Mouse (Mus musculus) forebrain, embryonic 12.5 days (tissue): ENCODE data around the gene Actr2. TPM values are rescaled to one million over a fixed set of nuclear protein-coding genes. Genes with fewer than 3 reads are reported as not detected.
"Not testable (repeated sequence)": the region's sequence is repeated elsewhere in the genome, so short reads cannot be mapped to it uniquely, and the experiment has no call there.

ENCODE experiments used
- ATAC-seq: fragments of 200-750 bp; cut with Nextera tagmentation; 2 replicates; pipeline ENCODE4 v1.8.0; 2017; ENCODE audit warnings: moderate TSS enrichment; ENCODE audit not compliant: low FRiP score
- H3K27ac ChIP-seq: fragments of 300-500 bp; sonication (generic); 2 replicates; pipeline ENCODE4 v1.5.1; 2016; ENCODE audit warnings: mild to moderate bottlenecking
- H3K27me3 ChIP-seq: fragments of 300-500 bp; sonication (generic); 2 replicates; pipeline ENCODE4 v1.6.1; 2016; ENCODE audit warnings: mild to moderate bottlenecking
- H3K36me3 ChIP-seq: fragments of 300-500 bp; sonication (generic); replicated peaks from 2 replicates; pipeline ENCODE4 v1.6.1; 2016; ENCODE audit warnings: mild to moderate bottlenecking
- H3K4me1 ChIP-seq: fragments of 300-500 bp; sonication (generic); 2 replicates; pipeline ENCODE4 v1.6.1; 2016
- H3K4me2 ChIP-seq: fragments of 300-500 bp; sonication (generic); 2 replicates; pipeline ENCODE4 v1.6.1; 2016; ENCODE audit warnings: mild to moderate bottlenecking, moderate library complexity
- H3K4me3 ChIP-seq: fragments of 300-500 bp; sonication (generic); replicated peaks from 2 replicates; pipeline ENCODE4 v1.5.1; 2016; ENCODE audit warnings: mild to moderate bottlenecking
- H3K9ac ChIP-seq: fragments of 300-500 bp; sonication (generic); 2 replicates; pipeline ENCODE4 v1.6.1; 2016; ENCODE audit warnings: mild to moderate bottlenecking
- H3K9me3 ChIP-seq: fragments of 300-500 bp; sonication (generic); 2 replicates; pipeline ENCODE4 v1.6.1; 2016
- WGBS: fragments of 180-500 bp; shearing (Covaris S2); methylation state at CpG from one replicate; pipeline ENCODE4 v1.1.7; 2016; 5-methylcytosine and 5-hydroxymethylcytosine counted together
- polyA plus RNA-seq: library from polyadenylated mRNA; unstranded; fragments of >200 nt; fragmentation: Nextera tagmentation; extraction: Ambion mirVana; gene quantifications from 2 replicates; pipeline ENCODE4 v1.2.1, GENCODE M21; 2016

The Actr2 gene
- polyA plus RNA-seq, 1 experiment from 2014 or later: 137 TPM

DNA sequence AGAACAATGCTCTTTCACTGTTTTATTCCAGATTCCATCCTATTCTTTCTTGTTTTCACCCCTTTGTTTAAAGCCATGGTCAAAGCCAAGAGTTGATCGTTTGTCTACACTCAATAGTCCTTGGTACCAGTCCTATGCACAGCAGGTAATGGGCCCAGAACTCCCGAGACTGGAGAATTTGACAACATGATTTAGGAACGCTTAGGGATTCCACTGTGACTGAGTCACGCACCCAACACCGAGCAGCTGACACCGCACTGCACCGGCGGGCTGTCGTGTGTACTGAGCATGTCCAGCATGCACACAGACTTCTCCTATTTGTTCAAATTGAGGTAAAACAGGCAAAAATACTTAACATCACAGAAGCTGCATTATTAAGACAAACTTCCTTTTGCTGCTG is 49.9 kb downstream of the Actr2 start:
- not testable (repeated sequence) for H3K27me3 ChIP-seq, H3K9ac ChIP-seq, H3K9me3 ChIP-seq, H3K27ac ChIP-seq, H3K4me3 ChIP-seq, H3K4me2 ChIP-seq, ATAC-seq
- H3K36me3 ChIP-seq: peaks cover 54% of the 10 kb centered on the region
- 89% methylated on average over 9 of the region's 9 CpGs for WGBS
- H3K4me1 ChIP-seq: peaks cover 13% of the 10 kb centered on the region

DNA sequence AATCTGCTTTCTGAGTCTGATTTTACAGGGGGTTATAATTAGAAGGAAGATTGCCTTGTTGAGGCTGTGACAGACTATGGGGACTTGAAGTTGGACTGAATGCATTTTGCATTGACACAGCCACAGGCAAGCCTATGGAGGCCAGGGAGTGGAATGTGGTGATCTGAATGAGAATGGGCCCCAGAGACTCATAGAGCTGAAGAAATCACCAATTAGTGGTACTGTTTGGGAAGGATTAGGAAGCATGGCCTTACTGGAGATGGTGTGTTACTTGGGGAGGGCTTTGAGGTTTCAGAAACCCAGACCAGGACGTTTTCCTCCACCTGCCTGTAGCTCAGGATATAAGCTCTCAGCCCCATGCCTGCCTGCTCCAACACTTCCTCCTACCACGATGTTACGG is 53.0 kb downstream of the Actr2 start:
- H3K4me1 ChIP-seq: peaks cover 8% of the 10 kb centered on the region
- H3K27ac ChIP-seq: no peak overlapping the region
- H3K4me2 ChIP-seq: no peak overlapping the region
- H3K4me3 ChIP-seq: no peak overlapping the region
- H3K9ac ChIP-seq: no peak overlapping the region
- 79% methylated on average over 3 of the region's 3 CpGs for WGBS
- H3K36me3 ChIP-seq: peaks cover 53% of the 10 kb centered on the region
- ATAC-seq: no peak
- H3K9me3 ChIP-seq: no peaks in the 10 kb centered on the region
- H3K27me3 ChIP-seq: no peaks in the 10 kb centered on the region

DNA sequence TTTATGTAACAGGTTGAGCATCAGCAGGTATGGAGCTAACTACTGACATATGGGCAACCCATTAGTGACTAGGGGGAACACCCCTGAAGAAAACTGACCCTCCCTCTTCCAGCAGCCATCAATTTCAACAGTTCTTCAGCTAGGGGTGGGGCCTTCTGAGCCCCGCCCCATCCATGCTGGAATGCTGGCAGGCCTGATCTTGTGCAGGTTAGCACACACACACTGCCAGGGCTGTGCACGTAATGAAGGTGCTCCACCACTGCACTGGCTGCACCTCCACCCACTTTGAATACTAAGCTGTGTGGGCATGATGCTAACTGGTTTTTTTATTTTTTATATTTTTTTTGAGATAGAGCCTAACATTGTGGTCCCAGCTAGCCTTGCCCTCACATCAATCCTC is 55.3 kb downstream of the Actr2 start:
- Histone ChIP-seq H3K4me2 (no peak overlapping the region), H3K4me1 (peaks cover 4% of the 10 kb centered on the region; the same call in 1 of the 2 replicates), H3K9ac (no peak overlapping the region), H3K4me3 (no peak overlapping the region), H3K27me3 (no peaks in the 10 kb centered on the region), H3K9me3 (no peaks in the 10 kb centered on the region), H3K36me3 (peaks cover 47% of the 10 kb centered on the region), H3K27ac (no peak overlapping the region)
- ATAC-seq: no peak
- 97% methylated on average over 2 of the region's 2 CpGs for WGBS

GRCm38 (mm10) chr11:20056168-20056567 is 56.5 kb downstream of the Actr2 start:
- Histone ChIP-seq H3K9me3 (no peaks in the 10 kb centered on the region), H3K36me3 (peaks cover 42% of the 10 kb centered on the region), H3K4me1 (peaks cover 4% of the 10 kb centered on the region; the same call in 1 of the 2 replicates), H3K27ac (no peak overlapping the region), H3K4me2 (no peak overlapping the region), H3K9ac (no peak overlapping the region), H3K27me3 (no peaks in the 10 kb centered on the region), H3K4me3 (no peak overlapping the region)
- no peak for ATAC-seq
- 86% methylated on average over 1 of the region's 1 CpGs for WGBS

DNA sequence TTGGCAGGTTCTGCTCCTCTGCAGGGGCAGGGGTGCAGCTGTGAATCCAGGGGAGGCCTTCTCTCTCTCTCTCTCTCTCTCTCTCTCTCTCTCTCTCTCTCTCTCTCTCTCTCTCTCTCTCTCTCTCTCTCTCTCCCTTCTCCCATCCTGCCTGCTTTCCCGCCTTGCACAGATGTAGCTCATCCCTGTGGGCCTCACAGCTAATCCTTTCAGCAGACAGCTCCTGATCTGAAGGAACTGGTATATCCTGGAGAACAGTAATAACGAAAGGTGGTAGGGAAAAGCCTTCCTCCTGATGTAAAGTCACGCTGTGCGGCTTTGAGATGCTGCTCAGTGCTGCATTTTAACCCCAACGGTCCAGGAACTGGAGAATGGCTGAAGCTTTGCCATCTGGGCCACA is 58.1 kb downstream of the Actr2 start:
- H3K9ac ChIP-seq: no peak overlapping the region
- H3K27me3 ChIP-seq: no peaks in the 10 kb centered on the region
- H3K9me3 ChIP-seq: no peaks in the 10 kb centered on the region
- no peak overlapping the region for H3K4me2 ChIP-seq
- H3K4me1 ChIP-seq: peaks cover 4% of the 10 kb centered on the region; the same call in 1 of the 2 replicates
- peaks cover 29% of the 10 kb centered on the region for H3K36me3 ChIP-seq
- WGBS: 47% methylated on average over 5 of the region's 5 CpGs
- ATAC-seq: no peak
- H3K4me3 ChIP-seq: no peak overlapping the region
- no peak overlapping the region for H3K27ac ChIP-seq

GRCm38 (mm10) chr11:20053951-20054350 is 58.8 kb downstream of the Actr2 start:
- ATAC-seq: no peak
- peaks cover 4% of the 10 kb centered on the region; the same call in 1 of the 2 replicates for H3K4me1 ChIP-seq
- 70% methylated on average over 3 of the region's 3 CpGs for WGBS
- no peaks in the 10 kb centered on the region for H3K9me3 ChIP-seq
- no peak overlapping the region for H3K27ac ChIP-seq
- H3K4me2 ChIP-seq: no peak overlapping the region
- no peak overlapping the region for H3K9ac ChIP-seq
- no peaks in the 10 kb centered on the region for H3K27me3 ChIP-seq
- peaks cover 22% of the 10 kb centered on the region for H3K36me3 ChIP-seq
- H3K4me3 ChIP-seq: no peak overlapping the region

- H3K27ac ChIP-seq: 0 out of 2 replicates have a peak overlapping the region, but pooled peaks have one; percentile 3
- no peak overlapping the region for H3K9ac ChIP-seq
- 62% methylated on average over 13 of the region's 13 CpGs for WGBS
- H3K9me3 ChIP-seq: no peaks in the 10 kb centered on the region
- no peak for ATAC-seq
- no peaks in the 10 kb centered on the region for H3K27me3 ChIP-seq
- H3K4me1 ChIP-seq: peaks cover 4% of the 10 kb centered on the region; the same call in 1 of the 2 replicates
- H3K4me2 ChIP-seq: no peak overlapping the region
- H3K4me3 ChIP-seq: no peak overlapping the region
- H3K36me3 ChIP-seq: peaks cover 19% of the 10 kb centered on the region
Measured at GRCm38 (mm10) chr11:20052814-20053536, 59.7 kb downstream of the Actr2 start.

DNA sequence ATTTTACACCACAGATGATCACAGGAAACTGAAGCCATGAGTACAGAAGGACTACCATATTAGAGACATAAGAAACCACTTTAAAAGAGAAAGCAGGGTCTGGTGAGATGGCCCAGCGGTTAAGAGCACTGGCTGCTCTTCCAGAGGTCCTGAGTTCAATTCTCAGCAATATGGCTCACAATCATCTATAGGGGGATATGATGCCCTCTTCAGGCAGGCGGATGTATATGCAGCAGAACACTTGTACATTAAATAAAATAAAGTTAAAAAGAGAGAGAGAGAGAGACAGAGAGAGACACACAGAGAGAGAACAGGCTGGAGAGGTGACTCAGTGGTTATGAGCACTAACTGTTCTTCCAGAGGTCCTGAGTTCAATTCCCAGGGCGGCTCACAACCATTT is 67.1 kb downstream of the Actr2 start:
- peaks cover 10% of the 10 kb centered on the region for H3K4me1 ChIP-seq
- ATAC-seq: no peak
- H3K27ac ChIP-seq: no peak overlapping the region
- no peaks in the 10 kb centered on the region for H3K9me3 ChIP-seq
- WGBS: 69% methylated on average over 3 of the region's 3 CpGs
- no peak overlapping the region for H3K9ac ChIP-seq
- H3K27me3 ChIP-seq: no peaks in the 10 kb centered on the region
- H3K4me3 ChIP-seq: no peak overlapping the region
- H3K36me3 ChIP-seq: no peaks in the 10 kb centered on the region
- H3K4me2 ChIP-seq: no peak overlapping the region

DNA sequence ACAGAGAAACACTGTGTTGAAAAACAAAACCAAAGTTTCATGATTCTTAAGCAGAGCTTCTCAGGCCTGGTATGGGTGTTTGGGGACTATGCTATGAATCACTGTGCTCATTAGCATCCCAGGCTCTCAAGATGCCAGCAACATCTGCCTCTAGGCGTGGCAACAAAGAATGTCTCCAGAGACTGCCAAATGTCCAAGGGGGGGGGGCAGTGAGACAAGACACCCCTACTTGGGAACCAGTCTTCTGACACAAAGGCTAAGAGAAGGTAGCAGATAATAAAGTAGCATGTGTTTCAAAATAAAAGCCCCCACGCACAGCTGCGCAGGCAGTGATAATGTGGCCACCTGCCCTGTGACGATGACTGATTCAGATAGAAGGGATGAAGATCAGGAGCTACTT is 69.5 kb downstream of the Actr2 start:
- H3K9me3 ChIP-seq: no peaks in the 10 kb centered on the region
- no peak overlapping the region for H3K27ac ChIP-seq
- no peak for ATAC-seq
- no peak overlapping the region for H3K4me3 ChIP-seq
- H3K9ac ChIP-seq: no peak overlapping the region
- WGBS: 68% methylated on average over 4 of the region's 4 CpGs
- H3K4me1 ChIP-seq: peaks cover 16% of the 10 kb centered on the region
- H3K36me3 ChIP-seq: no peaks in the 10 kb centered on the region
- no peaks in the 10 kb centered on the region for H3K27me3 ChIP-seq
- H3K4me2 ChIP-seq: no peak overlapping the region

DNA sequence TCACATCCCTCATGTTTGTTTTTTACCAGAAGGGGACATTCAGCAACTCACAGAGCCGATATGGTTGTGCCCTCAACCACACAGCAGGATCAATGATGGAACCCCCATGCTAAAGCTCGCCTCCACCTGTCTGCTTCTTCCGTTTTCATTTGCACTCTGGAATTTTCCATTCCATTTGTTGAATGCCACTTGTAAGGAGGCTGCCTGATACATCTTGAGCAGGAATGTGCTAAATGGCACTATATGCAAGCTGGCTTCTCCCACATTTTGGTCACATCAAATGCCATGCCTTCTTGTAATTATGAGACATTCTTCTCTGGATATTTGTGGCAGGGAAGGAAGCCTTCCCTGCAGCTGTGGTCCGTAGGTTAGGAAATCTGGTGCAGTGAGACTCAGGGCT is 70.6 kb downstream of the Actr2 start:
- H3K9me3 ChIP-seq: no peaks in the 10 kb centered on the region
- H3K4me3 ChIP-seq: no peak overlapping the region
- no peaks in the 10 kb centered on the region for H3K27me3 ChIP-seq
- 67% methylated on average over 4 of the region's 4 CpGs for WGBS
- peaks cover 16% of the 10 kb centered on the region for H3K4me1 ChIP-seq
- H3K9ac ChIP-seq: no peak overlapping the region
- no peaks in the 10 kb centered on the region for H3K36me3 ChIP-seq
- no peak overlapping the region for H3K27ac ChIP-seq
- no peak for ATAC-seq
- no peak overlapping the region for H3K4me2 ChIP-seq

DNA sequence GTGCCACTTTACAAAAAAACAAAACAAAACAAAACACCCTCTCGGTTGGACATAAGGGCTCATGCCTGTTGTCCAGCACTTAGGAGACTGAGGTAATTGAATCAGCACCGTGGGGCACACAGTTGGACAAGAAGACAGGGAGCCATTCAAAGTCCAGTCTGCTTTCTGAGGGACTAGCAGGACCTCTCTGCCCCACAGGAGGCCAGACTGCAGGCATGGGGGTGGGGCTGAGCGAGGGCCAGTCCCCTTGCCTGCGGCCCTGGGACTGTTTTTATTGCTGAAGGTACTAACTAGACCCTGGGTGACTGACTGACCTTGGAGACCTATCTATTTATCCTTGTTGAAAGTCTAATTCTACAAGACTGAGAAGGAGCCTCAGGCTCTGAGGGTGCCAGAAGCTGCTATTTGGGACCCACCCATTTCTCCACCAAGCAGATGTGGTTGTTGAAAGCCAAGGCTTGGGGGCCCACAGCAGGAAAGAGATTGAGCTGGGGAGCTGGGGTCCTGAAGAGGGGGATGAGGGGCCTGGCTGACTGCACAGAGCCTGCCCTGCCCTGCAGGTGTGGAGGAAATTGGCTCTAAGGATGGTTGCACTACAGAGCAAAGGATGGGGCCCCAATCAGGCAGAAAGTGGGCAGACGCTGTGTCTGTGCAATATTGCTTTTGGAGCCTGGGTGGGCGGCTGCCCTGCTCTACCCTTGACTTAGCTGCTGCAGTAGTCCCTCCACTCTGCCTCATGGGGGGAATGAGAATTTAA is 71.4 kb downstream of the Actr2 start:
- H3K27me3 ChIP-seq: no peaks in the 10 kb centered on the region
- 22% methylated on average over 6 of the region's 6 CpGs for WGBS
- H3K4me3 ChIP-seq: no peak overlapping the region
- H3K36me3 ChIP-seq: no peaks in the 10 kb centered on the region
- no peak overlapping the region for H3K9ac ChIP-seq
- no peak overlapping the region for H3K27ac ChIP-seq
- H3K4me2 ChIP-seq: no peak overlapping the region
- no peaks in the 10 kb centered on the region for H3K9me3 ChIP-seq
- no peak for ATAC-seq
- peaks cover 16% of the 10 kb centered on the region for H3K4me1 ChIP-seq

DNA sequence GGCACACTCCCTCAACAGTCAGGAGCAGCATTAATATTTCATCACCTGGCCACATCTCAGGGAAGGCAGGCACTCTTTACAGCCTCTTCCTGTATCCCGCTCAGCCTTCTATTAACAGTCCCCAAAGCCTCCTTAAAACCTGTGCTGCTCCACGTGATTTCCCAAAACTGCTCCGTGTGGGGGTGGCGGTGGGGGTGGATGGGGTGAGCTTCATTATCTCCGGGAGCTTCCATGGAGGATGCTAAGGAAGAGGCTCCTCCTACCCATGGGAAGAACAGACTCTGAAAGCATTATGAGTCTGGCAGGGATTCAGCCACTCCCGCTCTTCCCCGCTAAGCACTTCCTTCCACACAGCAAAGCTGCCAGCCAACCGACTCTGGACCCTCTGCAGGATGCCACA is 74.0 kb downstream of the Actr2 start:
- no peak overlapping the region for H3K4me3 ChIP-seq
- WGBS: 35% methylated on average over 8 of the region's 8 CpGs
- H3K36me3 ChIP-seq: no peaks in the 10 kb centered on the region
- H3K27me3 ChIP-seq: no peaks in the 10 kb centered on the region
- H3K4me1 ChIP-seq: peaks cover 16% of the 10 kb centered on the region
- no peak overlapping the region for H3K27ac ChIP-seq
- H3K9me3 ChIP-seq: no peaks in the 10 kb centered on the region
- H3K4me2 ChIP-seq: no peak overlapping the region
- ATAC-seq: no peak; the same call in 1 of the 2 replicates
- no peak overlapping the region for H3K9ac ChIP-seq

DNA sequence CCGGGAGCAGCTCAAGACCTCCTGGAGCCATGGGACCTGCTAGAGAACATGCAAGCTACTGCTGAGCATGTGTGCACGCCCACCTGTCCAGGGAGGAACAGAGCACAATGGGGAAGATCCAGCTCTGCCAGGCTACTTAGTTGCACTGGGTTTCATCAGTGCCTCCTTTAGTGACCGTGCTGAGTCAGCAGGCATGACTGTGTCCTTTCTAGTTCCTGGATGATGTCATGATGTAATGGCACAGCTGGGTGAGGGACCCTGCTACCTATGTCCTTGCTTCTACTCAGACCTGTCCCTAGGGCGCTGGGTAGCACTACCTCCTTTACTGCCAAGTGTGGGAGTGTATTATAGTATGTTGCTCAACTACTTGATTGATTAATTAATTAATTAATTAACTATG is 75.0 kb downstream of the Actr2 start:
- H3K9me3 ChIP-seq: no peaks in the 10 kb centered on the region
- H3K4me1 ChIP-seq: peaks cover 16% of the 10 kb centered on the region
- no peak overlapping the region for H3K27ac ChIP-seq
- no peak overlapping the region for H3K4me3 ChIP-seq
- no peak overlapping the region for H3K4me2 ChIP-seq
- H3K36me3 ChIP-seq: no peaks in the 10 kb centered on the region
- no peak overlapping the region for H3K9ac ChIP-seq
- ATAC-seq: no peak
- WGBS: 95% methylated on average over 4 of the region's 4 CpGs
- no peaks in the 10 kb centered on the region for H3K27me3 ChIP-seq
